Mouse (Mus musculus) embryo, embryonic 11 days (tissue): ENCODE data around the gene Sell.

Source experiments
- DNase-seq: peaks from one replicate; pipeline ENCODE4 v3.0.0-alpha.2; 2015

The Sell gene

GRCm38 (mm10) chr1:164075416-164075815, 13.6 kb downstream of the Sell start:
- no peak for DNase-seq

- no peak for DNase-seq
Measured at GRCm38 (mm10) chr1:164076441-164076840, 14.7 kb downstream of the Sell start.

GRCm38 (mm10) chr1:164077031-164077430, 15.2 kb downstream of the Sell start:
- DNase-seq = no peak

GRCm38 (mm10) chr1:164078323-164078741, 16.6 kb downstream of the Sell start:
- DNase-seq = no peak

- no peak for DNase-seq
Measured at GRCm38 (mm10) chr1:164079091-164079490, 17.3 kb downstream of the Sell start.

GRCm38 (mm10) chr1:164083046-164083445, 21.3 kb downstream of the Sell start:
- no peak for DNase-seq

- no peak for DNase-seq
Measured at GRCm38 (mm10) chr1:164086797-164087196, 25.0 kb downstream of the Sell start.

GRCm38 (mm10) chr1:164087872-164088271, 26.1 kb downstream of the Sell start:
- no peak for DNase-seq

- DNase-seq = no peak
Measured at GRCm38 (mm10) chr1:164096780-164097179, 35.0 kb downstream of the Sell start.

GRCm38 (mm10) chr1:164097911-164098310, 36.1 kb downstream of the Sell start:
- DNase-seq = no peak

GRCm38 (mm10) chr1:164098372-164098771, 36.6 kb downstream of the Sell start:
- no peak for DNase-seq

GRCm38 (mm10) chr1:164109763-164110162, 48.0 kb downstream of the Sell start:
- no peak for DNase-seq

GRCm38 (mm10) chr1:164110591-164111329, 49.0 kb downstream of the Sell start:
- DNase-seq = no peak

GRCm38 (mm10) chr1:164114280-164114679, 52.5 kb downstream of the Sell start:
- no peak for DNase-seq

- DNase-seq = no peak
Measured at GRCm38 (mm10) chr1:164114947-164115493, 53.2 kb downstream of the Sell start, which contains the start of gene Selp. Gene Selp, plus strand, starts transcription at chr1:164115264.

GRCm38 (mm10) chr1:164115647-164116046, 53.9 kb downstream of the Sell start:
- DNase-seq = no peak

GRCm38 (mm10) chr1:164117869-164118268, 56.1 kb downstream of the Sell start:
- no peak for DNase-seq

GRCm38 (mm10) chr1:164119892-164120776, 58.4 kb downstream of the Sell start:
- DNase-seq = no peak

GRCm38 (mm10) chr1:164120777-164121158, 59.0 kb downstream of the Sell start:
- DNase-seq = no peak

GRCm38 (mm10) chr1:164123836-164124235, 62.1 kb downstream of the Sell start:
- no peak for DNase-seq

GRCm38 (mm10) chr1:164130013-164130412, 68.2 kb downstream of the Sell start:
- no peak for DNase-seq

GRCm38 (mm10) chr1:164132609-164133008, 70.8 kb downstream of the Sell start:
- DNase-seq = no peak
